Mouse (Mus musculus) testis, adult 2 months (tissue): ENCODE measurements around the gene Usp42.

Experiments used
- CTCF ChIP-seq: fragments of 200-500 bp; IDR thresholded peaks from 2 replicates; pipeline ENCODE4 v1.5.1; 2012; ENCODE audit warnings: low read depth, mild to moderate bottlenecking, inconsistent platforms, low read length, moderate library complexity; ENCODE audit not compliant: control insufficient read depth, insufficient read depth, insufficient replicate concordance
- POLR2A ChIP-seq: fragments of 200-500 bp; IDR thresholded peaks from 2 replicates; pipeline ENCODE4 v1.6.1; 2012; ENCODE audit warnings: low read depth, mild to moderate bottlenecking, inconsistent platforms, low read length, moderate library complexity; ENCODE audit not compliant: control insufficient read depth

GRCm38 (mm10) chr5:143698454-143698853 lies 33.6 kb downstream of the Usp42 start:
- TF ChIP-seq CTCF, result no peak
- no peak for TF ChIP-seq POLR2A
